Mouse (Mus musculus) C2C12 (cell line): ENCODE data around the gene Gm43518. TPM values are rescaled to one million over a fixed set of nuclear protein-coding genes. Genes with fewer than 3 reads are reported as not detected.
A peak's percentile ranks its signal among the peaks of the same experiment; 100 is the strongest.

Experiments
- H3K27me3 ChIP-seq: one replicate; pipeline ENCODE4 v1.6.1; 2011; ENCODE audit not compliant: control insufficient read depth, insufficient read depth, insufficient read length
- H3K36me3 ChIP-seq: one replicate; pipeline ENCODE4 v1.6.1; 2011; ENCODE audit not compliant: control insufficient read depth, insufficient read depth
- H3K4me3 ChIP-seq: one replicate; pipeline ENCODE4 v1.5.1; 2011; ENCODE audit warnings: mild to moderate bottlenecking, control low read depth; ENCODE audit not compliant: poor library complexity, insufficient read depth, severe bottlenecking
- H3K79me2 ChIP-seq: one replicate; pipeline ENCODE4 v1.6.1; 2011; ENCODE audit not compliant: control insufficient read depth, insufficient read depth
- H3K79me3 ChIP-seq: one replicate; pipeline ENCODE4 v1.6.1; 2011; ENCODE audit warnings: low read depth, control low read depth
- H3ac ChIP-seq: one replicate; pipeline ENCODE3; 2011; ENCODE audit warnings: low read depth; ENCODE audit not compliant: control insufficient read depth, insufficient read length
- CEBPB ChIP-seq: IDR thresholded peaks from one replicate; pipeline ENCODE4 v1.6.1; 2011; ENCODE audit warnings: low read depth, mild to moderate bottlenecking, control low read depth, moderate library complexity
- CTCF ChIP-seq: IDR thresholded peaks from one replicate; pipeline ENCODE4 v1.5.1; 2011; ENCODE audit not compliant: control insufficient read depth, insufficient read depth, insufficient read length
- FOSL1 ChIP-seq: IDR thresholded peaks from one replicate; pipeline ENCODE4 v1.8.0; 2011; ENCODE audit warnings: mild to moderate bottlenecking, low read length; ENCODE audit not compliant: poor library complexity, insufficient read depth, severe bottlenecking
- MAX ChIP-seq: IDR thresholded peaks from one replicate; pipeline ENCODE4 v1.6.1; 2011; ENCODE audit warnings: mild to moderate bottlenecking, control low read depth
- MYOD1 ChIP-seq: IDR thresholded peaks from one replicate; pipeline ENCODE4 v1.6.1; 2011; ENCODE audit warnings: low read depth; ENCODE audit not compliant: control insufficient read depth, insufficient read length
- MYOG ChIP-seq: IDR thresholded peaks from one replicate; pipeline ENCODE4 v1.6.1; 2011; ENCODE audit not compliant: control insufficient read depth, insufficient read length; ENCODE audit errors: extremely low read depth
- USF1 ChIP-seq: IDR thresholded peaks from one replicate; pipeline ENCODE4 v1.6.1; 2011; ENCODE audit warnings: low read depth, mild to moderate bottlenecking, control low read depth, moderate library complexity
- polyA plus RNA-seq: library from polyadenylated mRNA; unstranded; fragments of >200 nt; fragmentation: generic; extraction: Trizol; gene quantifications from one replicate; pipeline ENCODE4 v1.2.1, GENCODE M21; 2012; ENCODE audit warnings: missing spikeins

The Gm43518 gene
- polyA plus RNA-seq, 1 experiment: not detected

GRCm38 (mm10) chr5:123914852-123915251, 12.4 kb upstream of the Gm43518 start:
- Histone ChIP-seq H3K4me3 (no peak overlapping the region), H3K27me3 (no peaks in the 10 kb centered on the region), H3ac (no peak overlapping the region), H3K79me3 (peaks cover 58% of the 10 kb centered on the region), H3K79me2 (peaks cover 83% of the 10 kb centered on the region), H3K36me3 (peaks cover 95% of the 10 kb centered on the region)
- TF ChIP-seq MYOG: no peak
- TF ChIP-seq FOSL1: no peak
- no peak for TF ChIP-seq CEBPB
- no peak for TF ChIP-seq MYOD1
- TF ChIP-seq USF1: no peak
- TF ChIP-seq MAX: no peak
- TF ChIP-seq CTCF: no peak

GRCm38 (mm10) chr5:123922112-123922511, 5.1 kb upstream of the Gm43518 start:
- peaks cover 7% of the 10 kb centered on the region for H3K79me3 ChIP-seq
- peaks cover 95% of the 10 kb centered on the region for H3K36me3 ChIP-seq
- TF ChIP-seq CEBPB (no peak), MYOD1 (no peak), MYOG (no peak), MAX (no peak)
- H3ac ChIP-seq: no peak overlapping the region
- peaks cover 17% of the 10 kb centered on the region for H3K79me2 ChIP-seq
- H3K4me3 ChIP-seq: no peak overlapping the region
- H3K27me3 ChIP-seq: no peaks in the 10 kb centered on the region

- Histone ChIP-seq H3K36me3 (peaks cover 32% of the 10 kb centered on the region), H3ac (peak within 1 kb of the TSS; percentile 59), H3K79me3 (no peaks in the 10 kb centered on the region), H3K4me3 (peak within 1 kb of the TSS; percentile 44), H3K79me2 (no peaks in the 10 kb centered on the region), H3K27me3 (no peaks in the 10 kb centered on the region)
- peak; percentile 47 for TF ChIP-seq MAX
- TF ChIP-seq USF1: no peak
- no peak for TF ChIP-seq MYOD1
- no peak for TF ChIP-seq MYOG
- no peak for TF ChIP-seq CTCF
- TF ChIP-seq CEBPB: peak; percentile 15
Measured at GRCm38 (mm10) chr5:123930508-123930989, 3.3 kb downstream of the Gm43518 start, which contains the start of gene Ccdc62. Ccdc62 (plus strand) TSS chr5:123930679.

GRCm38 (mm10) chr5:123931131-123931530, 3.9 kb downstream of the Gm43518 start:
- H3K79me2 ChIP-seq: no peaks in the 10 kb centered on the region
- H3ac ChIP-seq: no peak overlapping the region
- H3K79me3 ChIP-seq: no peaks in the 10 kb centered on the region
- peak overlapping the region; percentile 44 for H3K4me3 ChIP-seq
- peaks cover 26% of the 10 kb centered on the region for H3K36me3 ChIP-seq
- TF ChIP-seq FOSL1: no peak
- TF ChIP-seq MAX: no peak
- TF ChIP-seq MYOD1: no peak
- no peak for TF ChIP-seq CTCF
- TF ChIP-seq MYOG: no peak
- no peak for TF ChIP-seq CEBPB
- TF ChIP-seq USF1: no peak
- H3K27me3 ChIP-seq: no peaks in the 10 kb centered on the region

- peaks cover 8% of the 10 kb centered on the region for H3K36me3 ChIP-seq
- no peak overlapping the region for H3K4me3 ChIP-seq
- H3K79me2 ChIP-seq: no peaks in the 10 kb centered on the region
- no peaks in the 10 kb centered on the region for H3K79me3 ChIP-seq
- no peak overlapping the region for H3ac ChIP-seq
- H3K27me3 ChIP-seq: no peaks in the 10 kb centered on the region
- no peak for TF ChIP-seq MYOD1
Measured at GRCm38 (mm10) chr5:123932927-123933326, 5.7 kb downstream of the Gm43518 start.

GRCm38 (mm10) chr5:123933556-123933955, 6.3 kb downstream of the Gm43518 start:
- H3K79me2 ChIP-seq: no peaks in the 10 kb centered on the region
- no peak for TF ChIP-seq CTCF
- TF ChIP-seq FOSL1: no peak
- no peak for TF ChIP-seq MYOD1
- TF ChIP-seq USF1: no peak
- no peak for TF ChIP-seq MYOG
- no peak for TF ChIP-seq MAX
- TF ChIP-seq CEBPB: no peak
- H3K27me3 ChIP-seq: no peaks in the 10 kb centered on the region
- no peak overlapping the region for H3ac ChIP-seq
- H3K4me3 ChIP-seq: no peak overlapping the region
- no peaks in the 10 kb centered on the region for H3K79me3 ChIP-seq
- peaks cover 4% of the 10 kb centered on the region for H3K36me3 ChIP-seq
